Mouse (Mus musculus) CD4-positive, CD25-positive, alpha-beta regulatory T cell, adult 2 months (primary cell): Measurements from ENCODE around the gene Tmem95.

Source experiments
- DNase-seq: peaks from one replicate; pipeline ENCODE4 v3.0.0-alpha.2; 2012; ENCODE audit warnings: low read depth, low spot score

The Tmem95 gene

GRCm38 (mm10) chr11:69910781-69911560 lies 33.2 kb upstream of the Tmem95 start:
- no peak for DNase-seq

DNA sequence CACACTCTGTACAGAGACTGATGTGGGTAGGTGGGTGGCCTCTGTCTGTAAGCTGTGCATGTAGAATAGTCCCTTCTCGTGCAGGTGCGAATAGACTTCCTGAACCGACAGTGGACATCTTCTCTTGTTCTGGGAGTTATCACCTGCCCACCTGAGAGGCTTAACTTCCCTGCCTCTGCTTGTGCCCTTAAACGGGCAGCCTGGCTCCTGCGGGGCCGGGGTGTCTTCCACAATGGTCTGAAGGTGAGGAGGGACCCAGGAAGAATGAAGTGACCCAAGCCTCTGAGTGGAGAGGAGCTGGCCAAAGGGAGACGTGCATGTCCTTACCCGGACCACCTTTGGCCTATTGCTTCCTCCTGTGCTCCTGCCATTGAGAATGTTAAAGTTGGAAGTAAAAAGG lies 32.4 kb upstream of the Tmem95 start:
- DNase-seq = no peak

- DNase-seq = no peak
Observed at GRCm38 (mm10) chr11:69909174-69909573, 31.4 kb upstream of the Tmem95 start.

- no peak for DNase-seq
Observed at GRCm38 (mm10) chr11:69908645-69909044, 30.8 kb upstream of the Tmem95 start.

DNA sequence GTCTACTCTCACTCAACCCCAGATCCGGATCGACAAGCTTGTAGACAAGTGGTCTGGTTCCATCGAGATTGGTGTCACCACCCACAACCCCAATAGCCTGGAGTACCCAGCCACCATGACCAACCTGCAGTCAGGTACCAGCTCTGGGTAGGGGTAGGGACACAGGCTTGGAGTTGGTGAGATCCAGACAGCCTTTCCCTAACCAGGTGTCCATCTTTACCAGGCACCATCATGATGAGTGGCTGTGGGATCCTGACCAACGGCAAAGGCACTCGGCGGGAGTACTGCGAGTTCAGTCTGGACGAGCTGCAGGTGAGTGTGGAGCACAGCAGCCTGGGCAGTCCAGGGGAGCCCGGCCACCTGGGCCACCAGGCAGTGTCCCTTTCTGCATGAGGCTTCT lies 26.5 kb upstream of the Tmem95 start:
- DNase-seq = no peak

DNA sequence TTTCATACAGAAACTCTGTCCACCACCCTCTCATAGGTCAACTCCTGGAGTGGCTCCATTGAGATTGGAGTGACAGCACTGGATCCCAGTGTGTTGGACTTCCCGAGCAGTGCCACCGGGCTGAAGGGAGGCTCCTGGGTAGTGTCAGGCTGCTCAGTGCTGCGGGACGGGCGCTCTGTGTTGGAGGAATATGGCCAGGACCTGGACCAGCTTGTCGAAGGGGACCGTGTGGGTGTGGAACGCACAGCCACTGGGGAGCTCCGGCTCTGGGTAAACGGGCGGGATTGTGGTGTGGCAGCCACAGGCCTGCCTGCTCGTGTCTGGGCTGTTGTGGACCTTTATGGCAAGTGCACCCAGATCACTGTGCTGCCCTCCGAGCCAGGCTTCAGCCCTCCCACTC lies 25.2 kb upstream of the Tmem95 start:
- no peak for DNase-seq

GRCm38 (mm10) chr11:69901993-69902392 lies 24.2 kb upstream of the Tmem95 start:
- peak; percentile 46 for DNase-seq

GRCm38 (mm10) chr11:69901406-69901846 lies 23.6 kb upstream of the Tmem95 start:
- peak; percentile 95 for DNase-seq

DNA sequence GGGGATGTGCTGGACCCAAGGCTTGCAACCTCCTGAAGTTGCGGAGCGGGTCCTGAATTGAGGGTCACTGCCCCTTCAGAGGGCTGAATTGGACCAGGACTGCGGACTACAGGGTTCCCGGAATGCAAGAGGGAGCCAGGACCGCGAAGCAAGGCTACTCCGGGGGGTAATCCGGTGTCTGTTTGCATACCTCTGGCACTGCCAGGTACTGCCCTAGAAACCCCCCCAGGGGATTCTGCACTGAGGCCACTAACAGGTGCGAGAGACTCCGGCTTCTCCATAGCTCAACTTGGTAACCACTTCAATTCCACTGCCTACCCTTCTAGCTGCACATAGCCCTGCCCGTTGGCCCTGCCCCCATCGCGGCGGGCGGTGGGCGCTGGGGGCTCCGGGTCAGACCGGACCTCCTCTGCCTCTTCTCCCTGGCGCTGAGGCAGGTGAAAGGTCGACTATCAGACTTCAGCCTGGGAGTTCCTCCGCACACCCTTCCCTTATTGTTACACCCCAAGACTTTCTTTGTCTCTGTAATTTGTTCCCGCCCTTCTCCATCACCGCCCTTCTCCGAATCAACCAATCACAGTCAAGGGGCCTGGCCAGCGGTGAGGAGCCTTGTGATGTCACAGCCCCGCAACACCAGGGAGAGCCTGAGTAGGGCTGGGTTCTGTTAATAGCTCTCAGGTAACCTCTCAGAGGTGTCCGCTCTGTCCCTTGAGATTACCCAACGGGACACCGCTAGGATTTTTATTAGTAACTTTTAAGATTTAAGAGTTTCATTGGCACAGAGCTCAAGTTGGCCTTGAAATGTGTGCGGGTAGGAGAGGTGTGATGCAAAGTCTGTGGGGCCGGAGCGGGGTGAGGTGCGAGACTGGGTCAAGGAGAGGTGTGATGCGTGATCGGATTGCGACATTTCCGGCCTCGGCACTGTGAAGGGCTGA lies 22.9 kb upstream of the Tmem95 start, which contains the start of the genes 2810408A11Rik and Neurl4:
2810408A11Rik (minus strand) TSS at position 517 of the 935 bp plus-strand sequence.
Neurl4 (plus strand) TSS at position 602 of the 935 bp plus-strand sequence.
- DNase-seq = peak; percentile 95

- no peak for DNase-seq
Observed at GRCm38 (mm10) chr11:69899870-69900269, 22.1 kb upstream of the Tmem95 start.

- peak; percentile 83 for DNase-seq
Observed at GRCm38 (mm10) chr11:69895291-69895690, 17.5 kb upstream of the Tmem95 start, which contains the start of gene Acap1. Gene Acap1, minus strand, starts transcription at chr11:69895539.

GRCm38 (mm10) chr11:69894671-69895070 lies 16.9 kb upstream of the Tmem95 start:
- peak; percentile 88 for DNase-seq

DNA sequence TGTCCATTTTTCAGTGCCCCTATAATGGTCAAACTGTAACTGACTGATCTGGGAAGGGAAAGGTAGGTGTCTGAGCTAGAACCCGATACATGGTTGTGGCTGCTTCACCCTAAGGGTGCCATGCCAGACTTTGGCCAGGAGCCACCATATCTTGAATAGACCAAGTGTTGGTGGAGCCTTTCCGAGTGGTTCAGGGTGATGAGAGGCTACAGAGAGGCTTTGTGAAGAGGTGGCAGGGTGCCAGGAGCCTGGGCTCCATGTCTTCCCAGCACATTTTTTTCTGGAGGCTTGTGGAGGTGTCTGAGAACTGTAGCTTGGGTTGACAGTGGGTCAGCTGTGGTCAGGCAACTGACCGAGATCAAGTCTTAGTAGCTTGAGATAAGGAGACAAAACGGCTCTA lies 13.7 kb upstream of the Tmem95 start:
- no peak for DNase-seq

- no peak for DNase-seq
Observed at GRCm38 (mm10) chr11:69886907-69887635, 9.3 kb upstream of the Tmem95 start.

GRCm38 (mm10) chr11:69884663-69885062 lies 6.8 kb upstream of the Tmem95 start:
- no peak for DNase-seq

DNA sequence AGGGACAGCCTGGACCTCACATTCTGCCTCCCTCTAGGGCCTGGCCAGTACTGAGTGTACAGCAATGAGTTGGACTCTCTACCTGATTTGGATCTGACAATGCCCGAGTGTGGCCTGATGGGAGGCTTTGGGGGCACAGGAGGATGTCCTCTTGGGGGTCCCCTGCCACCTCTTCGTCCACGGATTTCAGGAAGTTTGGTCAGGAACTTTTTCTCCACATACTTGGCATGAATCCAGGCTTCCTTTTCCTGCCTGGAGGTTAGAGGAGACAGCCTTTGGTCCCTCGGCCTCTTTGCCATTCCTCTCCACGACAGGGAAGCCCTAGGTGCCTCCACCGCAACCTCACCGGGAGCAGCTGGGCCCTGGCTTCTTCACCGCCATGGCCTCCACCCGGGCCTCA lies 6.4 kb upstream of the Tmem95 start:
- DNase-seq = no peak

DNA sequence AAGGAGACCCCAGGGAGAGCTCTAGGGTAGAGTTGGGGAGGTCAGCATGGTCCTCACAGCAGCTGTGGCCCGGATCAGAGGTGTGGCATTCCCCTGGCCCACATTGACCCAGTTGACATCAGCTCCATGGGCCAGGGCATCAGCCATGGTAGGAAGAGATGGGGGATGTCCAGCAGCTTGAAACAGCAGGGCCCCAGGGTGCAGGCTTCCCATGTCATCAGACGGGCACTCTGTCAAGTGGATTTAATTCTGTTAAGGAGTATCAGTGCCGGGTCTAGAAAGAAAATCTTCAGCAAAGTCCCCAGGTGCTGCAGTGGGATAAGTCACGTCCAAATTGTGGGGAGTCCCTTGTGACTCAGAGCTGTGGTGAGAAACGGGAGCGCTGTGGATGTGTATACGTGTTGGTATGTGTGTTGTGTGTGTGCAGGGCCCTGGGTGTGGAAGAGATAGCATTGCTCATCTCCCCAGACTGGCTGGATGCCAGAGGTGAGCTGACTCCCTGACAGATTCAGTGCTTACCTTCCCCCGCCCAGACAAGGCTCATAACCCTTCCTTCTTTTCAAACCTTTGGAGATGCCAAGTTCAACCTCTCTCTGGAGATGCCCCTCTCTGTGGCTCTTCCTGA lies 5.8 kb upstream of the Tmem95 start:
- DNase-seq = no peak

DNA sequence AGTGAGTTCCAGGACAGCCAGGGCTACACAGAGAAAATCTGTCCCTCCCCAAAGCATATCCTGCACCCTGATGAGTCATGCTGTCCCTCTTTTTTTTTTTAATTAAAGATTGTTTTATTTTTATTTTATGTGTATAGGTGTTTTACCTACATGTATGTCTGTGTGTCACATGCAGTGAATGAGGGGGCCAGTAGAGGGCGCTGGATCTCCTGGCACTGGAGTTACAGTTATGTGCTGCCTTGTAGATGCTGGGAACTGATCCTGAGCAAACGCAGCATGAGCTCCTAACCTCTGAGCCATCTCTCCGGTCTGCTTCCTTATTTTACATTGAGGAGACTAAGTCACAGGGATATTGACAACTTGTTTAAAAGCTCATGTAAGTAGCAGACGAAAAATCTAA lies 5.2 kb upstream of the Tmem95 start:
- peak; percentile 77 for DNase-seq

GRCm38 (mm10) chr11:69881787-69882670 lies 4.2 kb upstream of the Tmem95 start:
- DNase-seq = no peak
